Mouse (Mus musculus): ENCODE data around the gene Plch2.

The Plch2 gene

DNA sequence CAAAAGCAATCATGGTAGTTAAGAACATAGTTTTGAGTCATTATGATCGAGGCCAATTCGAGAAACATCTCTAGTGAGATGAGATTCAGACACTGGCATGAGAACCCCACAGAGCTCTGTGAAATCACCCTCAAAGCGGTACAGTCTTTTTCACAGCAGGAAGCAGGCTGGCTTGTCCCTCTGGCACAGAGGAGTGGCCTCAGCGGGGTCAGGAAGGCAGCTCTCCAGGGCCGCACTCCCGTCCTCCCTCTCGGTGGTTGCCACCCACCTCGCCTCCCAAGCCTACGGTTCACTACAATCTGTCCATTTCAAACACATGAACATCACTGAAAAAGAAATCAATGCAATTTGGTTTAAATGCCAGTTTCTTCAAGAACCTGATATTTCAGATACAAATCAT lies 17.8 kb upstream of the Plch2 start:
- no peak for DNase-seq (ENCODE audit: low spot score)

DNA sequence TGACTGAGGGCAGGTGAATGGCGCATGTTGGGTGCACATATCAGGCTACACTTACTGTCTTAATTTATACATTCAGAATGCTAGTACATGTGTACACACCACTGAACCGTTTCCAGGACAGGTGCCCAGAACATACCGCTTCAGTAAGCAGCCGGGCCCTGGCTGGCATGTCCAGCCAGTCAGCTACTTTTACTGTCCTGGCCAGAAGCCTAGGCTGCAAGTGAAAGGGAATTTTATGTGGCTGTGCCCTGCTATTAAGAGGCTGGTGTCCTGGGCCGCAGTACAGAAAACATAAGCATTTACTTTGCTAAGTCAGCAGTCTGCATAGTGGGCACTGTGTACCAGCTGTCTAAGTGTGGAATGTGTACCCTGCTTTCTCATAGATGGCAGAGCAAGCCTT lies 14.3 kb upstream of the Plch2 start:
- DNase-seq (ENCODE audit: low spot score), result no peak

DNA sequence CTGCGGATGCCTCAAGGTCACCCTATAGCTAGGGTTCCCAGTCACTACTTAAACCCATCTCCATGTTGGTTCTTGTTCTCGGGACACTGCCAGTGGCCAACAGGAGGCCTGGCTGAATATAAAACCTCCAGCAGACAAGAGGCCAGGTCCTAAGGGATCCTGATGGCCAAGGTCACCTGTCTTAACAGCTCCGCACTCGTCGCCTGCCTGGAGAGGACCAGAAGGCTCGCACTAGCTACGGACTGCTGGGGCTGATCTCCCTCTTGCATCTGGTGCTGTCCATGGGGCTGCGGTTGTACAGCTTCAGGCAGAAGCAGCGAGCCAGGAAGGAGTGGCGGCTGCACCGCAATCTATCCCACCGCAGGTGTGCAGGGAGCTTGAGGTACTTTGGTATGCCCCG lies 13.6 kb upstream of the Plch2 start:
- DNase-seq (ENCODE audit: low spot score), result no peak

DNA sequence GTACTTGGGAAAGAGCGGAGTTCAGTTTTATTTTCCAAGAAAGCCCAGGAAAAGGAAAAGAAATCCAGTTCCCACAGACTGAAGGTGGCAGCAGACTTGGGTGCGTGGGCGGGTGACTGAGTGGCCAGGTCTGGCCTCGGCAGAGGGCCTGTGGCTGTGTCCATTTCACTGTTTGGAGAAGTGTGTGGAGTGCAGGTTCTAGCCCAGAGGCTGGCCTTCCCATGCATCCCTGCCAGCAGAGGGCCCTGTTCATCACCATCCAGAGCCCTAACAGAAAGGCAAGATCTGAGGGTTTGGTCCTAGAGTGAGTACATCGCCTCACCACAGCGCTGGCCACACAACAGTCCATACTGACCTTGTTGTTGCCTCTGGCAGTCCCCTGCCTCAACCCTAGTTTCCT lies 12.6 kb upstream of the Plch2 start:
- no peak for DNase-seq (ENCODE audit: low spot score)

DNA sequence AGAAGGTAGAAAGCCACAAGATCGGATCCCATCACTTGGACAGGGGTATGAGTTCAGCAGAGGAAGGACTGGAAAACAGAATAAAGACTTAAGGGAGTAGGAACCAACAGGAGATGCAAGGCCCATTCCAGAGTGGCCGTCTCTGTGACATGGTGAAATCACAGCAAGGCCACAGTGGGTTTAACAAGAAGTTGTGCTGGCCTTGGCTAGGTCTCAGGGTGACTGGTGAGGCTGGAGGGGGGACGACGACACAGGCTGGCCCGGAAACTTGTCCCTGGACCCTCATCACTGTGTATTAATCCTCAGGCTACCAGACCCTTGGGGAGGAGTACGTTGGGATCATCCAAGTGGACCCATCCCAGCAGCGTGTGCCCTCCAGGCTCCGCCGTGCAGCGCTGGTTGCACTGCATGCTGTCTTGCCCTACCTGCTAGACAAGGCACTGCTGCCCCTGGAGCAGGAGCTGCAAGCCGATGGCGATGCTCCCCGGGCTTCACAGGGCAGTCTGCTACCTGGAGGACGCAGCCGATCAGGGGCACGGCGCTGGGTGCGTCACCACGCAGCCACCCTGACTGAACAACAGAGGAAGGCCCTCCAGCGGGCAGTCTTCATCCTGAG lies 11.9 kb upstream of the Plch2 start:
- DNase-seq (ENCODE audit: low spot score), result no peak

- DNase-seq (ENCODE audit: low spot score), result peak; percentile 81
These were observed 10.4 kb upstream of the Plch2 start, which contains the start of gene Pex10 for GRCm38 (mm10) chr4:155066834-155067522. TSS of gene Pex10 (plus strand) at chr4:155067016.

GRCm38 (mm10) chr4:155065970-155066833 lies 9.6 kb upstream of the Plch2 start:
- DNase-seq (ENCODE audit: low spot score), result peak; percentile 93

GRCm38 (mm10) chr4:155064474-155064873 lies 7.9 kb upstream of the Plch2 start:
- DNase-seq (ENCODE audit: low spot score), result no peak

DNA sequence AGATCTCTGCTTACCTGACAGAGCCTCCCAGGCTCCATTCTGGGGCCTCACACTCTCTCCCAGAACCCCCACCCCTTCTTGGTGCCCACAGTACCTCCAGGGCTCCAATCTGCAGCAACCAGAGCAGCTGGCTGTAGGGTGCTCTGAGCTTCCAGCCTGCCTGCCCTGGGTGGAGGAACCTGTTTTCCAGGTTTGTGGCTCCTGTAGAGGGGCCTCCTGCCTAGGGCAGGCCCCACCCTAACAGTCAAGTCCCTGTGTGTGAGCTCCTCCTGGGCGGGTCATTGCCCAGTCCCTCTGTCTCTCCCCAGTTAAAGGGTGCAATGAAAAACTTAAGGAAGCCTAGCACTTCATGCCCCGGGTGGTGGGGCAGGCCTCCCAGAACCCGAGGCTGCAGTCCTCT lies 7.3 kb upstream of the Plch2 start:
- DNase-seq (ENCODE audit: low spot score), result no peak

DNA sequence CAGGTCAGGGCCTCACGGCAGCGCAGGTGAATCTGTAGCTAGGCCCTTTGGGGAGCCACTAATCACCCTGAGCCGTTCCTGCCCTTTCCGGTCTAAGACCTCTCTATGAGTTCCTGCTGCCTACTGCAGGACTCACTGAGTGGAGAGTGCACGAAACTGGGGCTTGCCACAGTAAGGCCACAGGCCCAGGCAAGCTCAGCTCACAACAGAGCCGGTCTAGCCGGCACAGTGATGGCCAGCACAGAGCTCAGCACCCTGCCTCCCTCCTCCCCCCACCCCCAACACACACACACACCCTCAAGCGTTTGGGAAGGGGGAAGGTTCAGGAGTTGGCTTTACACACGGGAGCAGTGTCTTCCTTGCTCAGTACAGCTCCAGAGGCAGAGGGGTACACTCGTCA lies 1.7 kb upstream of the Plch2 start:
- no peak for DNase-seq (ENCODE audit: low spot score)

- no peak for DNase-seq (ENCODE audit: low spot score)
These were observed 6.5 kb downstream of the Plch2 start for GRCm38 (mm10) chr4:155050116-155050515.

DNA sequence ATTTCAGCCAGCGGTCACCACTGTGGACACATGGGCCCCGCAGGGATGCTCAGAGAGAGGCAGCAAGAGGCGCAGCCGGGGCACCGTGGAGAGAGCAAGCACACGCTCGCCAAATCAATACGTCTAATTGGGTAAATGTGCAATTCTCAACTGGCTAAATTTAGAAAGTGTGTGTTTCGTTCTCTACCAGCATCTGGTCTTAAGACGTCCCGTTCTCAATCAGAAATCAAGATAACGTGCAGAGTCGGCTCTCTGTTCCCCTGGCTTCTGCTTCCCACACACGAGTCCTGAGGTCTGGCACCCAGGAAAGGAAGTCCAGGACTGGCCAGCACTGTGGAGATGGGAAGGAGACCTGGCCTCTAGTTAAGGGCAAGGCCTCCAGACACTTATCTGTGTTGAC lies 9.9 kb downstream of the Plch2 start:
- no peak for DNase-seq (ENCODE audit: low spot score)

GRCm38 (mm10) chr4:155043289-155043625 lies 13.3 kb downstream of the Plch2 start:
- no peak for DNase-seq (ENCODE audit: low spot score)

- DNase-seq (ENCODE audit: low spot score), result no peak
These were observed 13.8 kb downstream of the Plch2 start for GRCm38 (mm10) chr4:155042606-155043288.

DNA sequence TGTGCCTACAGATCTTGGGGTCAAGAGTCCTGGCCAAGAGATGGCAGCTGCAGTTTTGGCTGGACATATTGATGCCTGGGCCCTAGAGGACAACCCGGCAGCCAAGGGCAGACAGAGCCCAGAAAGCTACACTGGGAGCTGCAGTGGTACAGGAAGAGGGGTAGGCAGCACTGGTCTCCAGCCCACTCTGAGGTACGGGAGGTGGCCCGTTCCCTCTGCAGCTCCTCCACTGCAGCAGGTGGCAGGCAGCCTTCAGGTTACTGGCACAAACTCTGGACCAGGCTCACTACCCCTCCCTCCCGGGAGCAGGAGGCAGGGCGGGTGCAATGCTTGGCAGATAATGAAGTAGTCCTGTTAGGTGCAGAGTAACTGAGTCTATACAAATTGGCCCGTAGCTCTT lies 15.9 kb downstream of the Plch2 start:
- DNase-seq (ENCODE audit: low spot score), result no peak

GRCm38 (mm10) chr4:155040197-155040596 lies 16.4 kb downstream of the Plch2 start:
- no peak for DNase-seq (ENCODE audit: low spot score)

DNA sequence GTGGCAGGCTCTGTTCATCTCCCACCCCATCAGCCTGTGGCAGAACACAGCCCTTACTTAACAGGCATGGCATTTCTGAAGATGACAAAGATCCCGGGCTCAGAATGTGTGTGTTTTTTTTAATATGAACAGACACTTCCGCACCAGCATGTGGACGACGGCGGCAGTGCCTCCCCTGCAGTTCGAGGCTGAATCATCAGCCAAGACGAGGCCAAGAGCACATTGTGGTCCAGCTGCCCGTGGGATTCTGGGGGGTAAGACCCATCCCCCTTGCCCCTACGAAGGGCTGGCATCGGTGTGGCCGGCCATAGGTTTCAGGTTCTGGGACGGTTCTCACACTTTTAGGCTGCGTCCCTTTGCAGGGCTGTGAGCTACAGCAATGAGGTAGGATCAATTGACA lies 21.8 kb downstream of the Plch2 start:
- no peak for DNase-seq (ENCODE audit: low spot score)

DNA sequence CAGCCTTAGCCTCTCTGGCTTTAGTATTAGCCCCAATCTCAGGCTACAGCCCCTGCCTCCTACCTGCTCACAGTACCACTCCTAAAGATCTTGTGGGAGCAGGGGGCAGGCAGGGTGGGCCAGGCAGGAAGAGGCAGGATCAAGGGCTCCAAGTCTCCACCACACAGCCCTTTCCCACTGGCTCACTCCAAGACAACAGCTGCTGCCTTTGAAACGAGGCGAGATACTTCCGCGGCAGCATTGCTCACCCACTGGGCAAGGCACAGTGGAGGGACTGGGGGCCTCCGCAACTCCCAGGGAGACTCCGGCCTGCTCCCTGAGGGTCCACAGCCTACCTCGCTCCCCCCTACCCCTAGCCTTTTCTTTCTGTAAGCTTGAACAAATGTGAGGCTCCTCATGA lies 22.4 kb downstream of the Plch2 start:
- DNase-seq (ENCODE audit: low spot score), result no peak

- no peak for DNase-seq (ENCODE audit: low spot score)
These were observed 23.5 kb downstream of the Plch2 start for GRCm38 (mm10) chr4:155033115-155033514.

DNA sequence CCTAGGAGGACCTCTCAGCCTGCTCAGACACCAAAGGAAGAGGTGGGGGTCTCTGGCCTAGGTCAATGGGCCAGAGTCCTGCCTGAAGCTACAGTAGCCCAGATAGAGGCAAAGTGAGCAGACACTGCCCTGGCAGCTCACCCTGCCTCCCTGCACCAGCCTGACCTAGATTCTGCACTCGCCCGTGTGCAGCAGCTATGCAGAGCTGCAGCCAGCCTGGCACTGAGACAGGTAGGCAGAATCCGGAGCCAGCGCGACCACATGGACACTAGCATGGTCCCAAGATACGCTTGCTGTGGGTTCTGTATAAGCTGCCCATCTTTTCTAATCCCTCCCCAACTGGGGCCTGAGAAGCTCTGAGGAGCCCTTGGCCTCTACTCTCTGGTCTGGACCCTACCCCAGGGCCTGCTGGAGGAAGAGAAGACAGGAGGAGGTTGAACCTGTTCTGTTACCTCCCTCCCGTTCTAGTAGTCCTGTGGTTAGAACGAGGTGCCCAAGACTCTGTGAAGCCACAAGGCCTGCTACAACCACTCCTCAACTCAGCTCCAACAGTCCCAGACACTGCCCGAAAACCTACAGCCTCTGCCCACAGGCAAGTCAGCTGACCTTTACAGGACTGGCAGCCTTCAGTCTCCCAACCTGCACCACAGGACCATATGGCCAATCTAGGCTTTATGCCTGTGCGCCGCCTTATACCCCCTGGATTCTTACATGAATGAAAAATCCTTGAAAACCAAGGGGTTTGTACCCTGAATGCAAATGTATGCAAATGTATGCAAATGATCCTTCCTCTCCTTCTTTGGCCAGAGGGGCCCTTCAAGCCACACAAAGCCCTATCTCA lies 32.2 kb downstream of the Plch2 start:
- no peak for DNase-seq (ENCODE audit: low spot score)

DNA sequence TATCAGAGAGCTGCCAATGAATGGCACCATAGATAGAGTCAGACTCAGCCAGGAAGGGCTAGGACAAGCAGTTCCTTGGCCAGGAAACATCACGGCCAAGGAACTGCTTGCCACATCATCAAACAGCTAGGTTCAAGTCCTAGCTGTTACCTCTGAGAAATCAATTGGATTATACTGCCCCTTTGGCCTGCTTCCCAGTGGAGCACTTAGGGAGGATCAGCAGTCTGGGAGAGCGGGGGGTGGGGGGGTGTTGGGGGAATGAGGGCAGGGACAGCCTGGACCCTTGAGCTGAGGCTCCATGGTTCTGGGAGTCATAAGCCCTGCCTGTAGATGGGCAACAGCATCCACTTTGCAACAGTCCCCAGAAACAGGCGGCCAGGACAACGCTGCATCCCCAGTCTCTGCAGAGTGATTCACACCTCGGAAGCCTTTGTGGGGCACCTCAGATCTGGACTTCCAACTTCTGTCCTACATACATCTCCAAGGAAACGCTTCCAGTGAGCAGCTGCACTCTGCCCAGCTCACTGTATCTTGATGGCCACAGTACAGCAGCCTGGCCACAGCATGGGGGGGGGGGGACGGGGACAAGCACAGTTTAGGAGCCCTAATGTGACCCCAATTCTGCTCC lies 34.2 kb downstream of the Plch2 start:
- no peak for DNase-seq (ENCODE audit: low spot score)

All from layer of hippocampus, adult 9-10 months (tissue).